Mouse (Mus musculus) liver, embryonic 11.5 days (tissue): ENCODE data around the gene Scd2. TPM values are rescaled to one million over a fixed set of nuclear protein-coding genes. Genes with fewer than 3 reads are reported as not detected.
"Not testable (repeated sequence)": the region's sequence is repeated elsewhere in the genome, so short reads cannot be mapped to it uniquely, and the experiment has no call there.

ENCODE experiments used
- ATAC-seq: fragments of 200-750 bp; cut with Nextera tagmentation; replicated peaks from 2 replicates; pipeline ENCODE4 v1.8.0; 2017; ENCODE audit warnings: moderate number of reproducible peaks, mild to moderate bottlenecking, moderate TSS enrichment, moderate library complexity; ENCODE audit not compliant: low FRiP score
- DNase-seq: peaks from one replicate; pipeline ENCODE4 v3.0.0-alpha.2; 2017; ENCODE audit warnings: low spot score
- H3K27ac ChIP-seq: fragments of 300-500 bp; sonication (generic); 2 replicates; pipeline ENCODE4 v1.5.1; 2014; ENCODE audit warnings: mild to moderate bottlenecking, low read depth, low read length, control low read depth
- H3K27me3 ChIP-seq: fragments of 300-500 bp; sonication (generic); replicated peaks from 2 replicates; pipeline ENCODE4 v1.6.1; 2014; ENCODE audit warnings: low read length, mixed read lengths; ENCODE audit not compliant: control insufficient read depth, insufficient read depth
- H3K36me3 ChIP-seq: fragments of 300-500 bp; sonication (generic); 2 replicates; pipeline ENCODE4 v1.6.1; 2014; ENCODE audit warnings: mild to moderate bottlenecking, low read length, moderate library complexity, mixed read lengths; ENCODE audit not compliant: control insufficient read depth, insufficient read depth
- H3K4me1 ChIP-seq: fragments of 300-500 bp; sonication (generic); replicated peaks from 2 replicates; pipeline ENCODE4 v1.6.1; 2014; ENCODE audit warnings: low read length, mixed read lengths; ENCODE audit not compliant: control insufficient read depth, insufficient read depth
- H3K4me2 ChIP-seq: fragments of 300-500 bp; sonication (generic); 2 replicates; pipeline ENCODE4 v1.6.1; 2014; ENCODE audit warnings: mild to moderate bottlenecking, control low read depth, moderate library complexity
- H3K4me3 ChIP-seq: fragments of 300-500 bp; sonication (generic); 2 replicates; pipeline ENCODE4 v1.5.1; 2014; ENCODE audit warnings: low read depth, low read length, control low read depth
- H3K9ac ChIP-seq: fragments of 300-500 bp; sonication (generic); 2 replicates; pipeline ENCODE4 v1.6.1; 2014; ENCODE audit warnings: low read depth, low read length, control low read depth
- H3K9me3 ChIP-seq: fragments of 300-500 bp; sonication (generic); 2 replicates; pipeline ENCODE4 v1.6.1; 2016; ENCODE audit warnings: low read length, inconsistent platforms, mixed read lengths; ENCODE audit not compliant: control insufficient read depth
- whole genome bisulfite sequencing: fragments of 180-500 bp; shearing (Covaris S2); extraction: QIAGEN DNeasy Blood & Tissue Kit; methylation state at CpG from one replicate; pipeline ENCODE4 v1.1.7; 2014; 5-methylcytosine and 5-hydroxymethylcytosine counted together
- polyA plus RNA-seq: library from polyadenylated mRNA; unstranded; fragments of >200 nt; fragmentation: Nextera tagmentation; extraction: Ambion mirVana; gene quantifications from 2 replicates; pipeline ENCODE4 v1.2.1, GENCODE M21; 2014

The Scd2 gene
- 212 and 231 TPM in 2 replicates for polyA plus RNA-seq

GRCm38 (mm10) chr19:44292941-44293768 lies at the start of gene Scd2:
Gene Scd2, plus strand, starts transcription at chr19:44293674.
- Histone ChIP-seq H3K9ac (peak within 1 kb of the TSS; percentile 90), H3K9me3 (no peaks in the 10 kb centered on the region), H3K27me3 (no peaks in the 10 kb centered on the region), H3K4me3 (peak within 1 kb of the TSS; percentile 88), H3K4me2 (peak within 1 kb of the TSS; percentile 97), H3K4me1 (peaks cover 47% of the 10 kb centered on the region), H3K27ac (peak within 1 kb of the TSS; percentile 97), H3K36me3 (peaks cover 29% of the 10 kb centered on the region)
- 4% methylated on average over 21 of the region's 21 CpGs for WGBS
- ATAC-seq (peak; percentile 30), DNase-seq (no peak)

- Histone ChIP-seq H3K9me3 (no peaks in the 10 kb centered on the region), H3K4me2 (peak overlapping the region; percentile 87), H3K36me3 (no peaks in the 10 kb centered on the region), H3K4me1 (peaks cover 24% of the 10 kb centered on the region), H3K27me3 (no peaks in the 10 kb centered on the region; the same call in 1 of the 2 replicates), H3K4me3 (no peak overlapping the region), H3K9ac (no peak overlapping the region; the same call in 1 of the 2 replicates), H3K27ac (no peak overlapping the region)
- no peak for ATAC-seq
- 4% methylated on average over 5 of the region's 5 CpGs for WGBS
- no peak for DNase-seq
Measured at GRCm38 (mm10) chr19:44245761-44246171, 47.7 kb upstream of the Scd2 start.

GRCm38 (mm10) chr19:44246341-44246911 lies 47.0 kb upstream of the Scd2 start:
- H3K4me1 ChIP-seq = peaks cover 24% of the 10 kb centered on the region
- no peak overlapping the region for H3K27ac ChIP-seq
- H3K4me3 ChIP-seq = no peak overlapping the region
- no peaks in the 10 kb centered on the region; the same call in 1 of the 2 replicates for H3K27me3 ChIP-seq
- H3K4me2 ChIP-seq = peak overlapping the region; percentile 87
- 35% methylated on average over 11 of the region's 11 CpGs for WGBS
- DNase-seq (no peak), ATAC-seq (no peak)
- no peaks in the 10 kb centered on the region for H3K36me3 ChIP-seq
- no peaks in the 10 kb centered on the region for H3K9me3 ChIP-seq
- no peak overlapping the region; the same call in 1 of the 2 replicates for H3K9ac ChIP-seq

- peak overlapping the region; percentile 87 for H3K4me2 ChIP-seq
- peak overlapping the region; percentile 43 for H3K4me3 ChIP-seq
- H3K36me3 ChIP-seq = no peaks in the 10 kb centered on the region
- peak overlapping the region; percentile 63 for H3K27ac ChIP-seq
- H3K9ac ChIP-seq = peak overlapping the region; percentile 52
- 3% methylated on average over 25 of the region's 25 CpGs for WGBS
- H3K9me3 ChIP-seq = no peaks in the 10 kb centered on the region
- peaks cover 24% of the 10 kb centered on the region for H3K4me1 ChIP-seq
- peak; percentile 40 for ATAC-seq
- DNase-seq = peak; percentile 66
- peaks cover 2% of the 10 kb centered on the region; the same call in 1 of the 2 replicates for H3K27me3 ChIP-seq
Measured at GRCm38 (mm10) chr19:44247281-44248080, 46.0 kb upstream of the Scd2 start.

- Histone ChIP-seq H3K9ac (peak overlapping the region; percentile 52), H3K4me3 (peak overlapping the region; percentile 43), H3K4me1 (peaks cover 24% of the 10 kb centered on the region), H3K9me3 (no peaks in the 10 kb centered on the region), H3K27ac (peak overlapping the region; percentile 83), H3K27me3 (peaks cover 3% of the 10 kb centered on the region; the same call in 1 of the 2 replicates), H3K36me3 (no peaks in the 10 kb centered on the region), H3K4me2 (peak overlapping the region; percentile 87)
- 4% methylated on average over 36 of the region's 36 CpGs for WGBS
- ATAC-seq = peak; percentile 98
- DNase-seq = peak; percentile 97
Measured at GRCm38 (mm10) chr19:44248081-44248853, 45.2 kb upstream of the Scd2 start.

GRCm38 (mm10) chr19:44248854-44249351 lies 44.6 kb upstream of the Scd2 start:
- Histone ChIP-seq H3K4me2 (peak overlapping the region; percentile 87), H3K9me3 (no peaks in the 10 kb centered on the region), H3K27me3 (peaks cover 3% of the 10 kb centered on the region; the same call in 1 of the 2 replicates), H3K36me3 (no peaks in the 10 kb centered on the region), H3K9ac (0 out of 2 replicates have a peak overlapping the region, but pooled peaks have one; percentile 0), H3K4me3 (no peak overlapping the region), H3K27ac (peak overlapping the region; percentile 83), H3K4me1 (peaks cover 24% of the 10 kb centered on the region)
- WGBS = 78% methylated on average over 11 of the region's 11 CpGs
- ATAC-seq (no peak), DNase-seq (no peak)

GRCm38 (mm10) chr19:44251138-44251537 lies 42.3 kb upstream of the Scd2 start:
- peaks cover 22% of the 10 kb centered on the region for H3K4me1 ChIP-seq
- DNase-seq, H3K27ac ChIP-seq, H3K4me3 ChIP-seq, H3K9ac ChIP-seq, ATAC-seq, H3K4me2 ChIP-seq, H3K27me3 ChIP-seq, H3K9me3 ChIP-seq, H3K36me3 ChIP-seq: not testable (repeated sequence)
- 88% methylated on average over 6 of the region's 6 CpGs for WGBS
